Mouse (Mus musculus) c-Kit-positive CD71-positive TER-119-negative erythroid progenitor cells, embryonic 14.5 days (primary cell): ENCODE measurements around the gene Cep57l1.
"Not testable (repeated sequence)": the region's sequence is repeated elsewhere in the genome, so short reads cannot be mapped to it uniquely, and the experiment has no call there.

Source experiments
- DNase-seq: peaks from one replicate; pipeline ENCODE4 v3.0.0-alpha.2; 2013; ENCODE audit warnings: low read depth

Gene Cep57l1

DNA sequence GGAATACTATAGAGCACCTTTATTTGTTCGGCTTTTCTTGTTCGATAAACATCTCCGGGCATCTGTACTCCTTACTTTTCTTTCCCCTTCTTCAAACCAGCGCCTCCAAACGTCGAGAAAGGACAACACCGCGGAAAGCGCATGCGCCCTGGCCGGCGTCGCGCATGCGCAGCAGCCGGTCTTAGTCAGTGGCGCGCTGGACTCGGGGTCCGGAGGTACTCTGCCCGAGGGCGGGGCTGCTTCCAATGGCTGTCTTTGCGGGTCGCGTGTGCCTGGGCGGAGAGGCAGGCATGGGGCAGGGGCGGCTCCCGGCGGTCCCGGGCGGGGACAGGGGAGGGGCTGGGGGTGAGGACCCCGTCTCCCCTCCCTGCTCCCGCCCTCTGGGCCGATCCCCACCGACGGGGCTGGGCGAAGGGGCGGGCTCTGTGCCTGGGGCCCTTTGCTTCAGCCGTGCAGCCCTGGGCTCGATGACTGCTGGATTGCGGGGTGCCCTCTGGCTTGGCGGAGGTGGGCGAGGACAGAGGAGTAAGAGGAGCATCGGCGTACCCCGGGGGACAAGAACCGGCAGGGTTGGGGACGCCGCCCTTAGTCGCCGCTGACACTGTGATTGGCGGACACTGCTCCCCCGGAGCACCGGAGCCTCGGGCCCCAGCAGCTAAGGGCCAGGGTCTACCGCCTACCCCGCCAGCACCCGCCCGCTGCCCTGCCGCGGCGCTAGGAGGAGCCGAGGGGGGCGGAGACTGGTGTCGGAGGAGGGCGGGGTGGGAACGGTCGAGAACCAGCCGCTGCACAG, at the start of gene Cep57l1, which contains the start of gene Sesn1:
TSS of gene Cep57l1 (minus strand) at position 101 of the 793 bp plus-strand sequence.
TSS of gene Sesn1 (plus strand) at position 165 of the 793 bp plus-strand sequence.
- DNase-seq = peak; percentile 78

DNA sequence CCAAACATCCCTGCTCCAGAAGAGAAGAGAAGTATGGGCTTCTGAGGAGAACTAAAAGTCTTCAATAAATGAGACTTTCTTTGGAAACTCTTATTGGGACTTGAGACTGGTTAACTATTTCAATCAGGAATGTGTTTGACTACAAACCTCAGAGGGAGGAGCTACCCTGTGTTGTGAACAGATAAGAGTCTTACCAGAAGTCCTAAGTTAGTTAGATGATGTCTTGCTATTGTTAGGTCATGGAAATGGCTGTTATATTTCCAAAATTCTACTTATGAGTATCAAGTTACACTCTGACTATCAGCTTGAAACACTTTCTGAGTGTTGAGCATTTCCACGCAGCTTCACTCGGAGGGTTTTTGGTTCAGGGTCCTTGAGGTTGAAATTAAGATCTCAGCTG, 39.0 kb upstream of the Cep57l1 start:
- DNase-seq = peak; percentile 44

DNA sequence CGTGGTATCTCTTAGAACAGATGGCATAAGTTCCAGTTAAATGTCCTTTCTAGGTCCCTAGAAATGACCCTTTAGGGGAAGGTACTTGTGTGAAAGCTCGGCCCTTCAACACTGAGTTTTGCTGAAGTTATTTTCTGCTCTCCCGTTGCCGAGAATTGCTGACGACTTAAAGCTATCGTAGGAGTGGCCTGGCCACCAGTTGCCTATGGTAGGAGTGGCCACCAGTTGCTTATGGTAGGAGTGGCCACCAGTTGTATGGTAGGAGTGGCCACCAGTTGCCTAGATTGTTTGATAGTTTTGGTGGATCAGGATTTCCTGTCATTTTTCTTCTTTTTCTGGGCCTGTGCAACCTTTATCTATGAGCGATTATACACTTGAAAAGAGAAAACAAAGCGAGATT, 38.1 kb upstream of the Cep57l1 start:
- DNase-seq = no peak

DNA sequence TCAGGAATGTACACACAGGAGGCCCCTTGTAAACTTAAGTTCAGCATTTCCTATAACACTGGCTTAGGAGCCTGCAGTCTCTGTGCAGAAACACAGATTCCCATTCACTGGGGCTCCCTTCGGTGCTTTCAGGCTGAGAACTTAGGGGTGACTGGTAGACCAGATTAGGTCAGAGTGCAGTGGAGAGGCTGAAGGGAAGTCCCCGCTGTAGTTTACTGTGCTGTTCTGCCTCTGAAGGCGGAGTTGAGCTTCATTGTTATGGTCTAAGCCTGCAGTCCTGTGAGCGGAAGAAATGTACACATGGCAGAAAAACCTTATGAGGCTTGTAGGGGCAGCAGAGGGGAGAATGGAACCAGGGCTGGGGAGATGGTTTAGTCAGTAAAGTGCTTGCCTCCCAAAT, 29.2 kb upstream of the Cep57l1 start:
- DNase-seq = no peak

DNA sequence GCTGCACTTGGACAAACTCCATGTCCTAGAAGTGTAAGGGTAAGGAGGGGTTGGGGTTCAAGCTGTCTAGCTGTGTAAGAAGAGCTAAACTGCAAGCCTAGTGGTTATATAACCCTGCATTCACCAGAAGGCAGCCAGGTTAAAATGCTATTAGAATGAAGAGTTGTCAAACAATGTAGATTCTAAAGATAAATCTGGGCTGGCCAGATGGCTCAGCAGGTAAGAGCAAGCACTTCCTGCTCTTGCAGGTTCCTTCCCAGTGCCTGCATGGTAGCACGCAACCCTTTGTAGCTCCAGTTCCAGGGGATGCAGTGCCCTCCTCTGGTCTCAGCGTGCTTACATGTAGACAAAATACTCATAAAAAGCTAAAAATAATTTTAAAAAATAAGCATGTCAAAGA, 24.5 kb upstream of the Cep57l1 start:
- DNase-seq = no peak

DNA sequence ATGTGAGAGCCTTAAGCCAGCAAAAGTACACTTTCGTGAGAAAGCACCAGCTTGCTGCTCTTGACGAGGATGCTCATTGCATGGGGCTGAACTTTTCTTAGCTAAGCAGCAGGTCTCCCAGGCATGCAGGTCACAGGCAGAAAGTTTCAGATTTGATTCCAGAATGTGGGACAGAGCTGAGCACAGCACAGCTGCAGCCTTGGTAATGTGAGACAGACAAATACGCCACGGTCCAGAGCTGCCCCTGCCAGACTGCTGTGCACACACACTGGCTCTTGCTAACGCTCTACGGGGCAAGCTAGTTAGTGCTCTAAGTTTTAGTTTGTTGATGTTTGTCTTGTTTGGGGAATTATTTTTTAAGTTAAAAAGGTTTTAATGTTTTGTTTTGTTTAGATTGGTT, 22.5 kb upstream of the Cep57l1 start:
- no peak for DNase-seq

DNA sequence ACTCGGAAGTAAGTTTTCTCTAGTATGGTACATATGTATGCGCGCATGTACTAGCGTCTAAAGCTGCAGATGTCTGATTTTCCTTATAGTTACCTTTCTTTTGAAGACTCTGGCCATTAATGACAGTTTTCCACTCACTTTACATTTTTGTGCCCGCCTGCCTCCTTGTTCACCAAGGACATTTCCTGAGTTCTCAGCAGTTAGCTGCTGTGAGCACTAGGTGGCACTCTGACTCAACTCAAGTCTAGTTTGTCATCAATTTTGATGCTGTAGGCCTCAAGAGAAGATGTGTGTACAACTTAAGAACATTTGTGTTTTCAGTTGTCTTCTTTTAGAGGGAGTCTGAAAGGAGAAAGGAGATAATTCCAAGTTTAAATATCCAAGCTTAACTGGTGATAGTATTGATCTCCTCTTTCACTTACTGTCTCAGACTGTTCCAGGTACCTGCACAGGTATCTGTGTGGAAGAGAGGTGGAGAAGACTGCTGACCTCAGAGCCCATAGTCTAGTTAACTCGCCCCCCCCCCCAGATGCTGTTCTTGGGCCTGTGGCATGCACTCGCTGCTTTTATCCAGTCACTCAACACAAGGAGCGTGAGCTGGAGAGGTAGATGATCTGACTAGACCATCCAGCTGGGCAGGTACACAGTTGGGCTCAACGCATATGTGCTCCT, 21.3 kb upstream of the Cep57l1 start:
- peak; percentile 48 for DNase-seq

DNA sequence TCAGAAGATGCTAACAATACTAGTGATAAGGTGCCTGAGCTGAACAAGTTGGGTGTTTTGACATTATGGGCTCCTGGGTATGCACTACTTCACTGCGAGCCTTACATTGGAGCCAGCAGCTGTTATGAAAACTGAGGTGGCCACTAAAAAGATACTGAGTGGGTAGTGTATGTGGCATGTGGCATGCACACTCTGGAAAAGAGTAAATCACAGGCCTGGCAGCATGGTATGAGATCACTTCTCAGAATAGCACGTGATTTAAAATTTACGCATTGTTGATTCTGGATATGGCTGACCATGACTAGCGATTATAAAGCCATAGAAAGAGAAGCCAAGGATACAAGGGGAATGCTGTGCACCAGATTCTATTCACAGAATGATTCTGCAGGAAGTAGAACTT, 20.8 kb upstream of the Cep57l1 start:
- no peak for DNase-seq

DNA sequence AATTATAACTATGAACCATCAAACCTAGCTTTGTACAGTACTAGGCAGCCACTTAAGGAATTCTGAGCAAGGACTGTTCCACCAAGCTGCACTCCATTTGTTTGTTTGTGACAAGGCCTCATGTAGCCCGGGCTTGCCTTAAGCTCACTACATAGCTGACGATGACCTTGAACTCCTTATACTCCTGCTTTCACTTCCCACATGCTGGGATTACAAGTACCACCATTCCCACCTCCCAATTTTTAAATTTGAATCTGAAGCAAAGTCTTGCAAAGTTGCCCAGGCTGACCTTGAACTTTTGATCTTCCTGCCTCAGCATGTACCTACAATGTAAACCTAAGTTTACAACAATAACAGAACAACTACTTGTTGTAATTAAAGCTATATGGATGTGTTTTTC, 20.3 kb upstream of the Cep57l1 start:
- no peak for DNase-seq

DNA sequence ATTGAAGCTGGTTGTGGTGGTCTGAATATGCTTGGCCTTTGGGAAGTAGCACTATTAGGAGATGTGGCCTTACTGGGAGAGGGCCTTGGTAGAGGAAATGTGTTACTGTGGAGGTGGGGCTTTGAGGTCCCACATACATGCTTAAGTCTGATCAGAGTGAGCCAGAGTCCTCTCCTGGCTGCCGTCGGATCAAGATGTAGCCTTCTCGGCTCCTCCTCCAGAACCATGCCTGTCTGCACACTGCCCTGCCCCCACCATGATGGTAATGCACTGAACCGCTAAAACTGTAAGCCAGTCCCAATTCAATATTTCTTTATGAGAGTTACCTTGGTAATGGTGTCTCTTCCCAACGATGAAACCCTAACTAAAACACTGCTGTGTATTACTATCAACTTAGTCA, 19.5 kb upstream of the Cep57l1 start:
- DNase-seq = no peak

DNA sequence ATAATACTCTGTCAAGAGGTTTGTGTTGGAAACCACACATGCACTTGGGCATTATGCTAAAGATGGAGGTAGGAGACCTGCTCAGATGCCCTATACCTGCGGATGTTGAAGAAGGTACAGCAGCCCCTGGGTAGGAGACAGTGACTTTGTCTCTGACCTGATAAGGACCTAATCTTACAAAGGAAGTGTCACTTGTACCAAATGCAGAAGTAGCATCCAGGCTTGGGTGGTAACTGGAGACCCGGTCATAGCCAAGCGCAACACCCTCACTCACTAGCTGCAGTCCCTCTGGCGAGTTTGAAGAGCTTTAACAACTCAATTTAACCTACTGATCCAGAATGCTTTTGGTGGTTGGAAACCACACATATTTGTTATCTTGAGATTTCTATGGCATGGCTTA, 18.1 kb upstream of the Cep57l1 start:
- no peak for DNase-seq

DNA sequence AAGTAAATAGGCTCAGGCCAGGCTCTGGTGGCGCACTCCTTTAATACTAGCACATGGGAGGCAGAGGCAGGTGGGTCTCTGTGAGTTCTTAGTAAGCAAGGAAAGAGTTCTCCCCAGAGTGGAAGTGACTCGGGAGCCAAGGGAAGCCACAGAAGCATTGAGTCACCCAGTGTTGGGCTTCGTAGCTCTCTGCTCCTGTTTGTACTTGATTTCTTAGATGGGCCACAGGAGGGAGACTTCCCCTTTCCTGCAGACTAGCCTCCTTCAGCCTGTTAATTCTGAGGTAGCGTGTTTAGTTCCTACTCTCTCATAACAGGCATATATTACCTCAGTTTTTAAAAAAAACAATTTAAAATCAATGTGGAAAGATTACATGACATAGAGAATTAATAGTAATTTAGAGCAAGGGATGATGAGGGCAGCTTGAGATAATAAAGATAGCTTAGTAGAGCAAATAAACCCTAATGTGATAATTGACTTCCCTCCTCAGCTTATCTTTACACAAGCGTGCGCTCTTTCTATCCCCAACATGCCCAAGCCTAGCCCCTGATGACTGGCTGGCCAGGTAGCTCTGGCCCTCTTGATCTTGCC, 16.9 kb upstream of the Cep57l1 start:
- no peak for DNase-seq

DNA sequence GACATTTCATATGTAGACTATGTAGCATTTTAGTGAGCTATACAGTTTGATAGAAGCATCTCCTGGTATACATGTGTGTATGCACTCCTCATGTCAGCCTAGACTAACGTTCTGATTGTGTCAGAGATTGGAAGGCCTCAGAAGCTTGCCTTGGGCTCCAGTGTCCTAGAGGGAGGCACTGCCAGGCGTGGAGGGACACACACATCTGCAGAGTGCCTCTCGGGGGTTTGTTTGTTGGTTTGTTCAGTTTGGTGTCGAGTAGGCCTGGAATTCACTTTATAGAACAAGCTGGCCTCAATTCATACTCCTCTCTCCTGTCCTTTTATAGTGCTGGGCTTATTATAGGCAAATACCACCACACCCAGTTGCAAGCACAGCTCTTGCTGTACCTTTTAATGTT, 16.3 kb upstream of the Cep57l1 start:
- no peak for DNase-seq

DNA sequence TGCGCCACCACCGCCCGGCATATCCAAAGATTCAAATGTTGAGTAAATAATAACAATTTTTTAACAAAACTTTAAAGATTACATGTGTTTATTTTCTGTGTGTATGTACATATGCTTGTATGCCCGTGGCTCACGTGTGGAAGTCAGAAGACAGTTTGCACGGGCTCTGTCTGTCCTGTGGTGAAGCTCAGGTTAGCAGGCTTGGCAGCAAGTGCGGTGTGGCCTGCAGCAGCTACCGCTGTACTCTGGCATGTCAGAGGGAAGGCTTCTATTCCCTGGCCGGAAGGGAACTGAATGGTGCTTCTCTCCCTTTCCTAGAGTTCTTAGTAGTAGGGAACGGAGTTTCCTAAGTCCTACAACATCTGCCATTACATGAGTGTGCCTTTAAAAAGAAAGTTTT, 15.4 kb upstream of the Cep57l1 start:
- no peak for DNase-seq

DNA sequence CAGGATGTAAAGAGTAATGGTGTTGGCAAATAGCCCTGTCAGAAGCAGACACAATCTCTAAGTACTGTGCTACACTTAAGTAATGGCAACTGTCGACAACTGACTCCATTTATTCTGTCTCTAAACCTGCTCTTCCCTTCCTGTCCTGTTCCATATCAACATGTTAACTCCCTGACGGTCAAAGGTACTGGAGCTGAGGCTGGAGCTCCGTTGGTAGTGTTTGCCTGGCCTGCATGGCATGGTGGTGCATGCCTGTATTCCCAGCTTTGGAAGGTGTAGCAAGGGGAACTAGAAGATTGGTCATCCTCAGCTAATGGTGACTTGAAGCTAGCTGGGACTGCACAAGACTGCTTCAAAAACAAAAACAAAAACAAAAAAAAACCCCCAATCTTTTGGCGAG, 14.2 kb upstream of the Cep57l1 start:
- no peak for DNase-seq

DNA sequence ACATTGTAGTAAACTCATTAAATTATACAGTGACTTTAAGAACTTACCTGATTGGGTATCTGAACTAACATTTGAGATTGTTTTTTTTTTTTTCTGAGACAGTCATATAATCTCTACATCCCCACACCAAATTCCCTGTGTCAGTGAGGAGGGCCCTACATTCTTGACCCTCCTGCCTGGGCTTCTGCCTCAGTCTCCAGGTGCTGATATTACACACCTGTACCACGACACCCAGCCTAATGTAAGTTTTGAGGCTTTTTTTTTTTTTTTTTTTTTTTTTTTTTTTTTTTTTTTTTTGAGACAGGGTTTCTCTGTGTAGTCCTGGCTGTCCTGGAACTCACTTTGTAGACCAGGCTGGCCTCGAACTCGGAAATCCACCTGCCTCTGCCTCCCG, 13.6 kb upstream of the Cep57l1 start:
- DNase-seq = not testable (repeated sequence)

DNA sequence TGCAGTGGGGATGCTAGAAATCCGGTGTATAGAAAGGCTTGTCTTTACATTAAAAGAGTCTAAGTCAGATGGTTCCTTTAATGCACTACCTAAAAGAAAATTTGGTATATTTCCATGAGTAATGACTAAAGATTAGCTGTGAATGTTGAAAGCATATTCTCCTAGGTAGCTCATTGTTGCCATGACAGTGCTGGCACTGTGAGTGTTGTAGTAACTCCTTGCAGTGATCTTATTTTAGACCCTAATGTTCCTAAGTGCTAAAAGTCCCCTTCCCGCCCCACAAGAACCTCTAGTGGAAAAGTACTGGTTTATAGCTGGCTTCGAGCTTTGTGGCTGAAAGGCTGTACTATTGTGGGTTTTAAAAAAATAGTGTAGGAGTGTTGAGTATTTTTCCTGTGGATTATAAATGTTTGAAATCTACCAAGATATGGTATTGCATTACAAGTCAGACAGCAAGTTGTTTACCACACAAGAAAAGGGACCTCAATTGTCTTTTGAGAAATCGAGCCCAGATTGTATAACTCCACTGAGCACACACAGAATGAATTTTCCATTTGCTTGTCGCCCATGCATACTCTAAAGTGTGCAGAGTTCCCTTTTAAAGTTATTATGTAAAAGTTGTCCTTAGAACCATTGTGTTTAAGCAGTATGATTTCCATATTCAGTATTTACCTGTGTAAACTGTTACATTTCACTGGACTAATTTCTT, 13.1 kb upstream of the Cep57l1 start:
- DNase-seq = no peak

DNA sequence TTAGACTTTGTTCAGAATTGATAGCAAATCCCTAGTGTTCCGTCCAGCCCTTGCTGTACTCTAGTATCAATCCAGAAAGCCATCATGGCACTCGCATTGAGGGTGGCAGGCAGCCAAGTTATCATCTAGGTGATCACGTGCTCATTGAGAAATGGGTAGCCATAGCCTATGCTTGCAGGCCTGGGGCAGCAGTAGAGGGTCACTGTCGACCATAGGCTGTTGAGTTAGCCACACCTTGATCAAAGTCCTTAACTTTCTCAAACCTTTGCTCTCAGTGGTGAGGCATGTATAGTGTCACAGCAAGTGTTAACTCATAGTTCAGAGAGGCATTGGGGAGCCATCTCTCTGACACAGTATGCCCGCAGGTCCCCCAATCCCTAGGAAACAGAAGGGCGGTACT, 11.5 kb upstream of the Cep57l1 start:
- no peak for DNase-seq

DNA sequence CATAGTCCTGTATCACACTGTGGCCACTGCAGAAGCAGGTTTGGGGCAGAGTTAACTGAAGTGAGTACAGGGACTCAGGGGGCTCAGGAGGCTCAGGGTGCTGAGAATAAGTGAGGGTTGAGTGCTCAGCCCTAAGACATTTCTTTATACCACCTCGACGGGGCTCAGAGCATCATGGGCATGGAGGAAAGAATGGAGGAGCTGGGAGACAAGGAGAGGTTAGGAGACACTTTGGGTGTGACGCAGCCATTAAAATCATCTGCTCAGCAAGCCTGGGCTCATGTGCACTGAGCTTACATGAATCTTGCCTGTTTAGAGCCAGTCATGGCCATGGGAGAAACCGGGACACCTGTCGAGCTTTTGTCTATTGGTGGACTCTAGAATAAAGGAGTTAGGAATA, 10.7 kb upstream of the Cep57l1 start:
- DNase-seq = no peak

DNA sequence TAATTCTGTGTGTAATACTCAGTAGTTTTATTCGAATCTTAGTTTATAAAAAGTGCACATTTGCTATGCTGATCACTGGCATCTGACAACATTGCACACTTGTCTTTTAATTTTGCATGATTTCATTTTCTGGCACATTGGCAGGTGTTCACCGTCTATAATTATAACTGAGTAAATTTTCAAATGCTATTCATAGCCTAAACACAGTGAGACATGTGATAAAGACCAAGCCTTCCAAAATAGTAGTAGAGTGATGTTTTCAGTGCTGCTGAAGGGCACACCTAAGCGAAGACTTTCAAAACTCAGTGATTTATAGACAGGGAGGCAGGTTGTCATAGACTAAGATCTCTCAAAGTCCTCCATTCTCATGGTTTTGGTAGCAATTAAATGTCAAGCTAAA, 9.6 kb upstream of the Cep57l1 start:
- no peak for DNase-seq

DNA sequence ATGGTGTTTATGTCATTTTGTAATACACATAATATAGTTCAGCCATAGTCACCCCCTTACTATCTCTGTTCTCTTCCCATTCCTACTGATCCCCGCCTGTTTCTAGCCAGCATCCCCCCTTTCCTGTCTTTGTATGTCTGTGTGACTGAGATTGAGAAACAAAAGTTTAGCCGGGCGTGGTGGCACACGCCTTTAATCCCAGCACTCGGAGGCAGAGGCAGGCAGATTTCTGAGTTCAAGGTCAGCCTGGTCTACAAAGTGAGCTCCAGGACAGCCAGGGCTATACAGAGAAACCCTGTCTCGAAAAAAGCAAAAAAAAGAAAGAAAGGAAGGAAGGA, 9.0 kb upstream of the Cep57l1 start:
- not testable (repeated sequence) for DNase-seq

DNA sequence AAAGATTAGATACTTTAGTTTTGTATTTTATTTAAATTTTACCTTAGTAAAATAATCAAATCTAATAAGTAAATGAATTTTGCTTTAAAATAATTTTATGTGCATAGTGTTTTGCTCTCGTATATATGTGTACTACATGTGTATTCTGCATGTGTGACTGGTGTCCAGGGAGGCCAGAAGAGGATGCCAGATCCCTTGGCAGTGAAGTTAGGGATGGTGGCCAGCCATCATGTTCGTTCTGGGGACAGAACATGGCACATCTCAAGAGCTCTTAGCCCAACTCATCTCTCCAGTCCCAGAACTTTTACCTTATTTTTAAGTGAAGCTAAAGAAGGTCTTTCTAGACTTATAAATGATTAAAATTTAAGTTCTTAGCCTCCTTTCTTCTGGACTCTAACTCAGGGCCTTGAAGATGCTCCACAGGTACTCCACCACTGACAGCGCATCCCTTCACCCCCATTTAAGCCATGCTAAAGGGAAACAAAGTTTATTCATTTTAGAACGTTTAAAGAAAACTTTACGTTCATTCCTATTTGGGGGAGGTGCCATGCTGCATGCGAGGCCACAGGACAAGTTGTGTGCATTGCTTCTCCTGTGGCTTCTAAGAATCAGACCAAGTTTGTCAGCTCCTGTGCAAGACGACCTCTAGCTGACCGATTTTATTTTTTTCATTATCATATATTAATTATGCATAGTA, 8.5 kb upstream of the Cep57l1 start:
- DNase-seq = no peak
